Mouse (Mus musculus) adrenal gland, adult 2 months (tissue): Measurements from ENCODE around the gene Lgsn. TPM values are rescaled to one million over a fixed set of nuclear protein-coding genes. Genes with fewer than 3 reads are reported as not detected.

Experiments
- DNase-seq: peaks from one replicate; pipeline ENCODE4 v3.0.0; 2021
- polyA plus RNA-seq: library from polyadenylated mRNA; depleted of rRNA; stranded (reverse); fragments of >200 nt; gene quantifications from 2 replicates; pipeline ENCODE4 v1.2.3, GENCODE M21; 2012; rRNA removed
- total RNA-seq, 2 experiments: library from RNA; stranded (reverse); gene quantifications; 2 replicates each; pipeline ENCODE4 v1.2.3; 2021

The Lgsn gene
- total and polyA plus RNA-seq, 3 experiments = not detected

DNA sequence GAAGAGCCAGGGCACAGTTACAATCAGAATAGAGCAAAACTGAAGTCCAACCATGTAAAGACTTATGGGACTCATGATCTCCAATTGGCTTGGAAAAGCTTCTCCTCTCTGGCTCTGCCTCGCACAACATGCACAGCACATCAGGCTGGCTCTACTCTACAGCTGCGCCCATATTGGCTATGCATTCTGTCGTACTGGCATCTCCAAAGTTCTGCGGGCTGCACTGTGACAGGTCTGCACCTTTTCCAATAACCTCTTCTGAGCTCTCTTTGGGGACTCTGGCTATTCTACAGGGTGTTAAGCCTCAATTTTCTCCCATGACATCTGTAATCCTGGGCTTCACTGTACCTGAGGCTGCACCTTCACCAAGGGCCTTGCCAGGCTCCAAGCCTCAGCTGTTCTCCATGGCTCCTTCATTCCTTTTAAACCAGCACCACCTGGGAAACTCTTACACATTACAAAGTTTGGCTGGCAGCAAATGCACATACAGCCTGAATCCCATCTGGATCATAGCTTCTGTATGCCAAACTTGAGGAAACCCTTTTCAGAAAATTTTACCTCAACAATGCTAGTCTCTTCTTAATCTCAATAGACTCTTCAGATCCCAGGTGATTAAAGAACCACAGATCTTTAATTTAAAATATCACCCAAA is 44.5 kb downstream of the Lgsn start:
- no peak for DNase-seq

DNA sequence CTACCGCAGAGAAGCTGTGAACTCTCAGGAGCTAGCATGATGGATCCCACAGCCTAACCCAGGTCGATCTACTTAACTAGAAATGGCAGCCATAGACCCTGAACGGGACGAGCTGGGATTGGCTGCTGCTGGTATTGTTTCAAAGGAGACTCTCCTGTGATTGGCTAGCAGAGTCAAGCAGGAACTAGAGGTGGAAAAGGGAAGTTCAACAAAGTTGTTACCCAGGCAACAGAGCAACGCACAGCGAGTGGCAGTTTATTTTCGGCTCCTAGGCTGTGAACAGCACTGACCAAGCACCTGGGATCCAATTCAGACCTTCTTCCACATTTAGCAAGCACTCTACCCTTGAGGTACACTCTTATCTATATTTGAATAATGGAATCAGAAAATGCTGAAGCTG is 46.4 kb downstream of the Lgsn start, which contains the start of the genes 4931428L18Rik and Pih1d3:
TSS of gene 4931428L18Rik (minus strand) at position 121 of the 400 bp plus-strand sequence.
TSS of gene Pih1d3 (plus strand) at position 275 of the 400 bp plus-strand sequence.
- DNase-seq = no peak

DNA sequence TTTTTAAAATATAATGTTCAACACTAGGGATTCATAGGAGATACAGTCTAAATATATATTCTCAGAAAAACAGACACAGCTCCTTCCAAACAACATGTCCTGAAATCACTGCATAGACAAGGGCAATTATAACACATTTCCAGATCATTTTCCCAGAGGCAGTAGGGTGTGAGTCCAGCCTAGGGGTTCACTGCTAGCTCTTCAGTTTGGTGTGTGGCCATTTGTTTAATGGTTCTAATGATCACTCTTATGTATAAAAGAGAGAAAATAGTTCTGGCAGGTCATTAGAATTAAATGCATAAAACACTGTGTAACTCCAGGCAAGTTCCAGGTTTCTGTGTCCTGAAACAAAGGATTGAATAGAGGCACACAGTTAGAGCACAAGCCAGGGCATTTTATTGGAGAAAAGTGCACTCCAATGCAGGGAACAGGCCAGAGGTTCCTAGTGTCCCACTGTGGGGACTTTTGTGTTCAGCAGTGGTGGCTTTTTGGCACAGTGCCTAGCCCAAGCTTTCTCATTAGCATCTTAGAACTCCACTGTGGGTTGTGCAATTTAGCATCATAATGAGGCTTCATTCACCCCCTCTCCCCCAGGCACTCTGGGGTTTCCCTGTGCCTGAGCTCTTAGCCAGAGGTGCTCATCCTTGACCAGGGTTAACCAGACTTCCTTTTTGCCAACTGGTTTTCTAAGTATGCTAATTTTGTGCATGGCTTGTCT is 57.3 kb downstream of the Lgsn start:
- DNase-seq = no peak

Other genes with a start within 250 kb of the Lgsn start
- not detected for gene AC153137.1, start 198.4 kb upstream of the Lgsn start, total RNA-seq
- not detected in 2 replicates for gene AC153137.1, start 198.4 kb upstream of the Lgsn start, polyA plus RNA-seq
- not detected for gene 4931428L18Rik, start 46.3 kb downstream of the Lgsn start, total RNA-seq
- 0.16 and 0.20 TPM in 2 replicates for gene 4931428L18Rik, start 46.3 kb downstream of the Lgsn start, polyA plus RNA-seq
- not detected for gene Pih1d3, start 46.4 kb downstream of the Lgsn start, total RNA-seq
- gene Pih1d3, start 46.4 kb downstream of the Lgsn start, polyA plus RNA-seq = not detected in 2 replicates